Mouse (Mus musculus) lung, postnatal 36 days (tissue): ENCODE results near the gene Tmco4.

Source experiments
- DNase-seq: peaks from one replicate; pipeline ENCODE4 v3.0.0; 2022; ENCODE audit warnings: mixed read lengths

Gene Tmco4

DNA sequence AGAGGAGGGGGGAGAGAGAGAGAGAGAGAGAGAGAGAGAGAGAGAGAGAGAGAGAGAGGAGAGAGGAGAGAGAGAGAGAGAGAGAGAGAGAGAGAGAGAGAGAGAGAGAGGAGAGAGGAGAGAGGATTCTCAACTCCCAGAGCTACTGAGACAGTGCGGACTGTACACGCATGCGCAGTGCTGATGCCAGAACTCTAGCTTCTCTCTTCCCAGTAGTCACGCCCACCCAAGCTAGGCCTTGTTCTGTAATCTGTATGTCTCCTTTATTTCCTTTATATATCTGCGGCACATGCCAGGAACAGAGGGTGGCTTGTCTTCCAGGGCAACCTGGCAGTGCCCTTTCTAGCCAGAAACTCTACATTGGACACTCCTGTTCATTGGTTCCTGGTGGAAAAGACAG is 92.1 kb downstream of the Tmco4 start:
- no peak for DNase-seq

DNA sequence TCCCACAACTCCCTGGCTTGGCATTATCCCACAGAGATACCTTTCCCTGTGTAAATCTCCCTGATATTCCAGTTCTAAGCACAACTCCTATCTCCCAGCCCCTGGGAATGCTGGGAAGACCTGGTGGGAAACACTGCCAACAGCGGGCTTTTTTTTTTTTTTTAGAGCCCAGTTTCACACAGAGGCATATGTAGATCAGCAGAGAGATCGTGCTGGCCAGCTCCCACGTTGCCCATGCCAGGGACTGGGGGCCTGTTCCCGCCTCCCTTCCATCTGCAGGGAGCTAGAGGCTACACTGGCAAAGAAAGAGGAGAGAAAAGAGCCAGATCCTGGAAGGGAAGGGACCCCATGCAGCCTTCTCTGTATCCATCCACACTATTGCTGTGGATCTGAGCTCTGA is 95.6 kb downstream of the Tmco4 start:
- DNase-seq, result no peak

DNA sequence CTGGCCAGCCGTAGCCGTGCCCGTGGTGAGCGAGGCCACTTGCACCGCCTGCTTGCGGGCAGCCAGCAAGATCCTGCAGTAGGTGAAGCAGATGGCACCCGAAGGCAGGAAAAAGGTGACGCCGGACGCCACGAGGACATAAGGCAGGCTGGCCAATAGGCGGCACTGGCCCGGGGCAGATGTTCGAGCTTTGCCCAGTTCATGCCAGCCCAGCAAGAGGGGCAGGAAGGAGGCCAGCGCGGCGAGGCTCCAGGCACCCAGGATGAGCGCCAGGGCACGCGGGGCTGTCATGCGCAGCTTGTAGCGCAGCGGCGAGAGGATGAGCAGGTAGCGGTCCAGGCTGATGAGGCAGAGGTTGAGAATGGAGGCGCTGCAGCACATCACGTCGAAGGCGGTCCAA is 101.4 kb downstream of the Tmco4 start:
- DNase-seq, result no peak

DNA sequence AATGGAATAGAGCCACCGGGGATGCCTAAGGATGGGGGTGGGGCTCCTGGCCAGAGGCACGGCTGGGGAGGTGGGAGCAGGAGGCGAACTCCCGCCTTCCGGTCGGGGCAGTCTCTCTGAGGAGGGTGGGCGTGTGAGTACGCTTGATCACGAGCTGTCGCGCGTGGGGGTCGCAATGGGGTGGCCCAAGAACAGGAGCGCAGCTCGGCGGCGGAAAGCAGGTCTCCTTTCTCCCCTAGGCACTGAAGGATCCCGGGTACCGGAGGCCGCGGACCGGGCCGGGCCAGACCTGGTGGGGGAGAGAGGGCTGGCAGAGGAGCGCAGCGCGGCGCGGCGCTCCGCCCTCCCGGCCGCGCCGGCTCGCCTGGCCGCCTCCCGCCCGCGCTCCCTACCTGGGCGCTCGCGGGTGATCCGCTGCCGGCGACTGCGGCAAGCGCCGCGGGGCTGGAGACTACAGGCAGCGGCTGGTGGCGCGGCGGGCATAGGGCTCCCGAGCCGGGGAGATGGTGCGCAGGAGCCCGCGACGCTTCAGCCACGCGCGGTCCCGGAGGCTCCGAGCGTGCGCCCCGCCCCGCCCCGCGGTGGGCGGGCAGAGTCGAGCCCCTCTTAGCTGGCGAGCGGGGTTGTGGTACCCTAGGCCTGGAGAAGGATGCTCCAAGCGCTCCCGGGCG is 102.5 kb downstream of the Tmco4 start, which contains the start of gene Htr6:
Gene Htr6 (minus strand): TSS at position 530 of the 671 bp plus-strand sequence.
- DNase-seq, result no peak

GRCm38 (mm10) chr4:139075915-139076314 is 103.2 kb downstream of the Tmco4 start:
- peak; percentile 49 for DNase-seq

DNA sequence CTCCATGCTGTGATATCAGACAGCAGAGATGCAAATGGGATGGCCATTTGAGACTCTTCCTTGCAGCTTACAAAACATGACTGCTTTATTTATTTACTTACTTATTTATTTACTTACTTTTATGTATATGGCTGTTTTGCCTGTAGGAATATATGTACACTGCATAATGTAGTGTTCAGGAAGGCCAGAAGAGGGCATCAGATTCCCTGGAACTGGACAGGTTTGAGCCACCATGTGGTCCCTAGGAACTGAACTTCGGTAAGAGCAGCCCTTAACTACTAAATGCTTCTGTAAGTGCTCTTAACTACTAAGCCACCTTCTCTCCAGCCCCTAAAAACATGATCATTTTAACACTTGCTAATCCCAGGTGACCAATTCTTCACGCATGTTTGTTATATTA is 105.6 kb downstream of the Tmco4 start:
- DNase-seq, result peak; percentile 72

DNA sequence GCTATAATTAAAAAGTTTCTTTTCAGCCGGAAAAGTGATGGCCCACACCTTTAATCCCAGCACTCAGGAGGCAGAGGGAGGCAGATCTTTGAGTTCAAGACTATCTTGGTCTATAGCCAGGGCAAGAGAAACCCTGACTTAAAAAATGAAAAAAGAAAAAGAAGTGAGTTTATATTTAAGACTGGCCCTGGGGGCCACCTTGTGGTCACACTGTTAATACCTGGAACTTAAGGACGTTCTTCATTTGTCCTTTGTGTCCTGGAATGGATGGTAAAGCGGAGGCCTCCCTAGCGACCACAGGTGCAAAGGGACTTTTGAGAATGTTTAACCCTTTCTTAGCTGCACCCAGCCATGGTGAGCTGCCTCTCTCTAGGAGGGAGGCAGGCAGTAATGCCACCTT is 106.0 kb downstream of the Tmco4 start:
- peak; percentile 48 for DNase-seq

DNA sequence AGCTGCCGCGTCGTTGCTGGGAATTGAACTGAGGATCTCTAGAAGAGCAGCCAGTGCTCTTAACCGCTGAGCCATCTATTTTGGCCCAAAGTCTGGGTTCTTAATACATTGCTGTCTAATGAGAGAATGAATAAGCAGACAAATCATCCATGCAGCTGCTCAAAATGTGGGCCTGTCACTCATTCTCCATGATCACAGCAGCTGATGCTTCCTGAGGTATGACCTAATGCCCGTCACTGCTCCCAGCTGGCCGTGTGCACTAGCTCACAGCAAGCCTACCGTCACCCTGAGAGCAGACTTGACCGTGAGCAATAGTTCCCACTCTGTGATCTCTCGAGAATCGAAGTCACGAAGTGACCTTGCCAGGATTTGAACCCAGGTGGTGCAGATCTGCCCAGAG is 106.8 kb downstream of the Tmco4 start:
- no peak for DNase-seq

DNA sequence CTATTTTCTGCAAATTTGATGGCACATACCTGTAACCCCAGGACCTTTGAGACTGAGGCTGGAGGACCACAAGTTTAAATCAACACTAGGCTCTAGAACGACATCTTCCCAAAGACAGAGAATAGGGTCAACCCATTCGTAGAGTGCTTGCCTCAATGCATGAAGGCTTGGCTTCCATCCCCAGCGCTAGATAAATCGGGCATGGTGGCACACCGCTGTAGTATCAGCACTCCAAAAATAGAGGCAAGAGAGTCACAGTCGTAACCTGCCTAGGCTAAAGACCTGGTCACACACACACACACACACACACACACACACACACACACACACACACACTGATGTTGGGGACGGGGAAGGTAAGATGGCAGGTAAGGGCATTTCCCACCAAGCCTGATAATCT is 107.6 kb downstream of the Tmco4 start:
- no peak for DNase-seq

DNA sequence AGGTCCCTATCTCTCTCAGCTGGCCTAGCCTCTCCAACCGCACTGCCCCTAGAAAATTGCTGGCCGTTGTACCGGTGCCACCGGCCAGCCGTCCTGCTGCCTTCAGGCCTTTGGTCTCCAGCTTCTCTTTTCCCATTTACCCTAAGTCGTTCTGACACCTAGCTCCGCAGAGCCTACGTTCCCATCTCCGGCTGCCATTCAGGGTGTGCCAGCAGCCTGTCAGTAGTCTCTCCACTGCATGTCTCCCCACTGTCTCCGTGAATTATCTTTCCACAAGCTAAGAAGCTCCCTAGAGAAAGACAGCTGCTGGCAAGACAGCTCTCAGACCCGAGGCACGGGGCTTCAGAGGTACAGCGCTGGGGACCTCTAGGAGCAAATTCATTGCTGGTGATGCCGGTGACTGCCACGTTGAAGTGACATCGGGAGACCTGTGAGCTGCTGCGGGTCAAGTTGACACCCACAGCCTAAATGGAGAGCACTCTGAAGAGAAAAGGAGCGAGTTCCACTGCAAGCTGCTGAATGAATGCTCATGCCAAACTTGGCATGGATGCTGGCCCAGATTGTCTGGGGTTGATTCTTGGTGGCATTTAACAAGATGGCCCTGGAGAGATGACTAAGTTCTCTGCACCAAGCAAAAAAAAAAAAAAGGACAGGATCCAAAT is 108.7 kb downstream of the Tmco4 start:
- no peak for DNase-seq

- no peak for DNase-seq
Measured at GRCm38 (mm10) chr4:139082790-139083564, 110.3 kb downstream of the Tmco4 start.

DNA sequence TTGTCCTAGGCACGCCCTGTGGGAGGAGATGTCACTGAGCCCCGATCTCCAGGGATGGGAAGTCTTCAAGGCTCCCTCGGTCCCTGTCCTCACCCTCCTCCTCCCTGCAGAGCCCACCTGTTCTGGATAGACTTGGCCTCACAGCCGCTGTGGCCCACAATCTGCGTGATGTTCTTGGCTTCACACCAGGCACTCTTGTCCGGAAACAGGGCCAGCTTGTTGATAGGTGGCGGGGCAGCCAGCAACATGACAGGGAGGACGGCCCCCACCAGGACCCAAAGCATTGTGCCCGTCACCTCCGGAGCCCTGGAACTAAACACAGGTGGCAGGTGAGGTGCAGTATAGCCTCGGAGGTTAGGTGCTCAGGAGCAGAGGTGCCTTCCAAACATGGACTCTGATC is 112.6 kb downstream of the Tmco4 start:
- DNase-seq, result no peak

GRCm38 (mm10) chr4:139086037-139086436 is 113.3 kb downstream of the Tmco4 start:
- peak; percentile 91 for DNase-seq

DNA sequence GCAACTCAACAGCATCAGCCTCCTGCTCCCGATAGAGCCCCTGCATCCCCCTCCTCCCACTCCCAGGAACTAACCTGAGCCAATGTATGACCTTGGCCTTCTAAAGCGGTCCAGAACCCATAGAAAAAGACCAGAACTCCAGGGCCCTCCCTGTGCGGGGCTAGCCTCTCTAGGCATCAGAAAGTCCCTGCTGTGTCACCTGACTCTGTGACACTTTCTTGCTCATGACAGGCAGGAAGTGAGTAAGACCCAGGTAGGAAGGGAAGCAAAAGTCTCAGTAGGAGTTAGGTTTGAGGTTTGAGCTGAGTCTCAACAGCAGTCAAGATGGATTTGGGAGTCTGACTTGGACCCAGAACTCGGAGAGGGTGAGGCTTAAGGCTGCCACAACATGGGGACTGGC is 114.3 kb downstream of the Tmco4 start:
- no peak for DNase-seq

DNA sequence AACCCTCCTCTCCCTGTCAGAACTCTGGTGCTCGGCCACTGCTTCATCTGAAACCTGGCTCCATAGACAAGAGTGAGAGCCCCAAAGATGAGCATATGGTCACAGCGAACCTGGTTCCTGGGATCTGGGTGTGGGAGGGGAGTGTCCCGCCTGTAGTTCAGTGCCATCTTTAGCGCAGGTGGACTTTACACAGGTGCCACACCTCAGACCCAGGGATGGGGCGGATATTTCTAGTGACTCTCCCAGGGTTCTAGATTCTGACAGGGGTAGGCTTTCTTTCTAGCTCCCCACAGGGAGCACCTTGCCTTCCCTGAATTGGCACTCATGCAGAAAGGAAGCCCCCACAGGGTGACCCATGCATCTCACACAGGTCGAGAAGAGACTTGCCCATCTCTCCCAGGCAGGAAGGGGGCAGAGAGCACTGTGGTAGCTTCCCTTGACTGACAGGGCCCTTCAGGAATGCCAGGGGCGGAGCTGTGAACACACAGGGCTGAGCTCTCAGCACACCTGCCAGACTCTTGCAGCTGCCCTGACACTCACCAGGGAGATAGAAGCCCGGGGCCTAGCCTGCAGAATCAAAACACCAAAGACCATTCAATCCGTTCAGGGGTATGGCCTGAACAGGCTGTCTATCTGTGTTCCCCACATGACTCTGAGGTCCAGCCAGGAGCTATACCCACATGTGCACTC is 116.4 kb downstream of the Tmco4 start:
- peak; percentile 39 for DNase-seq

- peak; percentile 54 for DNase-seq
Measured at GRCm38 (mm10) chr4:139090303-139090940, 117.7 kb downstream of the Tmco4 start.

DNA sequence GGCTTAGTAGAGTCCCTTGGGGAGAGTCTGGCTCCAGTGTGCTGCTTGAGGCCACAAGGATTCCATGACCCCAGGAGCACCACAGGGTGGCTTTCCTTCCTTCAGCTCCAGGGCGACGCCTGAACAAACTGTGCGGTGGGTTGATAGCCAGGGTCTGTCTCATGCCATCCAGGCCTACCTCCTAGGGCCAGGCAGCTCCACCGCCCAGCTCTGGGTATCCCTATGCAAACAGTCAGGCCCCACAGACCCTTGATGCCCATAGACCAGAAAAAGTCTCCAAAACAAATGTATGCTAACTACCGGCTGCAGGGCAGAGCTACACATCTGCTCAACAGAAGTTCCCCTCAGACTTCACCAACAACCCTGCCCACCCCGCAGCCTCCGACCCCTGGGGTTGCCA is 118.4 kb downstream of the Tmco4 start:
- DNase-seq, result no peak

DNA sequence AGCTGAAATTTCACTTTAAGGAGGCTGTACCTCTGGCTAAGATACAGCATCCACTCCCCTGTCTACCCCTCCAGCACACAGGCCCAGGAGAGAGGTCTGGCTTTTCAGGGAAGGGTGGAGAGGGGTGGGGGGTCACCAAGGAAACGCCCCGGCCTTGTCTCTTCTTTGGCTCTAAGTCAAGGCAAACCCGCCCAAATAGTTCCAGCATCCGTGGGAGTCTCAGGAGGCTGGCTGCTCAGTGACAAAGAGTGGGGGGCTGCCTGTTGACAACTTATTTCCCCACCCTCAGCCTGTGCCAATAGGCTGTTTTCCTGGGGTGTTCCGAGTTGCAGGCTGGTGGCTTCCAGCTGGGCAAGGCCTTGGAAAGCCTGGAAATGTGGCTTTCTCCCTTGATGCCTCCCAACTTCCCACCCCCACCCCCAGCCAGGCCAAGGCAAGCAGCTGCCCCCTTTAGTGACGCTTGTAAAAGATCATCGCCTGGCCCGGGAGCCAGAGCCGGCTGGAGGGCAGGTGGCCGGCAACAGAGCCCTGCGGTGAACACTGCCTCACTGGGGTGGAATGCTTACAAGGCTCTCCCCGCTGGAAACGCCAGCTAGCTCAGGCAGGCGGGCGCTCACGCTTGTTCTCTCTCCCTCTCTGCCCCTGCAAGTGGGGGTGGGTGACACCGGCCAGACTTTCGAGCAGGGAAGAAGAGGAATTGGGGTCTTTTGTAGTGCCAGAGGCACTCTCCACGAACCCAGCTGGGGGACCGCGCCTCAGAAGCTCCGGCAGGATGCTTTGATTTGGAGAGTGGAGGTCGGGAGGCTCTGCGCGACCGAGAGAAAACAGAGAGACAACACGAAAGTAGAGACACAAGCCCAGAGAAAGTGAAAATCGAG is 119.0 kb downstream of the Tmco4 start:
- DNase-seq, result no peak

- DNase-seq, result peak; percentile 78
Measured at GRCm38 (mm10) chr4:139092356-139093195, 119.9 kb downstream of the Tmco4 start, which contains the start of gene Nbl1. Gene Nbl1, minus strand, starts transcription at chr4:139092993.

GRCm38 (mm10) chr4:139093196-139093530 is 120.5 kb downstream of the Tmco4 start:
- no peak for DNase-seq

- DNase-seq, result peak; percentile 50
Measured at GRCm38 (mm10) chr4:139095406-139095805, 122.7 kb downstream of the Tmco4 start.
